Mouse (Mus musculus) hindbrain, embryonic 12.5 days (tissue): ENCODE measurements around the gene Hexim2. TPM values are rescaled to one million over a fixed set of nuclear protein-coding genes. Genes with fewer than 3 reads are reported as not detected.

Source experiments
- ATAC-seq: fragments of 200-750 bp; cut with Nextera tagmentation; 2 replicates; pipeline ENCODE4 v1.8.0; 2017; ENCODE audit warnings: moderate TSS enrichment; ENCODE audit not compliant: low FRiP score
- H3K27ac ChIP-seq: fragments of 300-500 bp; sonication (generic); 2 replicates; pipeline ENCODE4 v1.5.1; 2016; ENCODE audit warnings: mild to moderate bottlenecking
- H3K27me3 ChIP-seq: fragments of 300-500 bp; sonication (generic); 2 replicates; pipeline ENCODE4 v1.6.1; 2016; ENCODE audit warnings: mild to moderate bottlenecking
- H3K36me3 ChIP-seq: fragments of 300-500 bp; sonication (generic); 2 replicates; pipeline ENCODE4 v1.6.1; 2016; ENCODE audit warnings: mild to moderate bottlenecking
- H3K4me1 ChIP-seq: fragments of 300-500 bp; sonication (generic); 2 replicates; pipeline ENCODE4 v1.6.1; 2016
- H3K4me2 ChIP-seq: fragments of 300-500 bp; sonication (generic); replicated peaks from 2 replicates; pipeline ENCODE4 v1.6.1; 2016; ENCODE audit warnings: mild to moderate bottlenecking
- H3K4me3 ChIP-seq: fragments of 300-500 bp; sonication (generic); 2 replicates; pipeline ENCODE4 v1.5.1; 2016; ENCODE audit warnings: mild to moderate bottlenecking
- H3K9ac ChIP-seq: fragments of 300-500 bp; sonication (generic); 2 replicates; pipeline ENCODE4 v1.6.1; 2016; ENCODE audit warnings: mild to moderate bottlenecking, moderate library complexity
- H3K9me3 ChIP-seq: fragments of 300-500 bp; sonication (generic); replicated peaks from 2 replicates; pipeline ENCODE4 v1.6.1; 2016; ENCODE audit warnings: mild to moderate bottlenecking
- WGBS: fragments of 180-500 bp; shearing (Covaris S2); methylation state at CpG from one replicate; pipeline ENCODE4 v1.1.7; 2016; 5-methylcytosine and 5-hydroxymethylcytosine counted together
- polyA plus RNA-seq: library from polyadenylated mRNA; unstranded; fragments of >200 nt; fragmentation: Nextera tagmentation; extraction: Ambion mirVana; gene quantifications from 2 replicates; pipeline ENCODE4 v1.2.1, GENCODE M21; 2016

Gene Hexim2
- 12.0 and 12.9 TPM in 2 replicates for polyA plus RNA-seq

DNA sequence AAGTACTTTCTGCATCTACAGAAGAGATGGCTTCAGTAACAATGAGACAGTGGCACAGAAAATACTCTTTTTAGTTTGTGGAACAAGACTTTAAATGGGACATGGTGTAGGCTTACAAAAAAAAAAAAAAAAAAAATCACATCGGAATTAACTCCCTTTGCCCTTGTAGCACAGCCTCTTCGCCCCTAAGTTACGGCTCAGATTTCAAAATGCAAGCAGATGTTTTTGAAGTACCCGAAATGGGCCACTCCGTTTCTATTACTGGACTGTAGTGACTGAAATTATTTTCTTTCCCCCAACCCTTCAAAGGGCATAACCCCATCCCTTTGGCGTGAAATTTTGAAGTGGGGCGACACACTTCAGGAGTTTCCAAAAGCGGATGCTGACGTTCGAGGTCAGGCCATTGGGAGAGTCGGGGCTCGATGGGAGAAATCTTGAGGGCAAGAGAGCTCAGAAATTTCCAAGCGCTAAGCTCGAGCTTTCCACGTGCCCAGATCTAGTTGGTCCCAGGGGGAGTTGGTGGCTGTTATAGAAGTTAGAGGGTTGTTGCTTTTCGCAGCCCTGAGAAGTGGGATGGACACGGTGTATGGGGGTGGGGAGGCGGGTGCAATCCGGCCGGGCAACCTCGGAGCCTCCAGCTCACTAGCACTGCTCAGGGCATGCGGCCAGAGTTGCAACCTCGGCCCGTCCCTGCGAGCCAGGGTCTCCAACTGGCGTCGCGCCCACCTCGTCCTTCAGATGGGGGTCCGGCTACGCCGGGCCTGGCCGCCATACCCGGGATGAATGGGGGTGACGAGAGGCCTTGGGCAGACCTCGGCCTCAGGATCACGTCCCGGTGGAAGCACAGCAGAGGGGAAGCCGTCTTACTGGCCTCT lies at the start of gene Hexim2:
TSS of gene Hexim2 (plus strand) at position 729 of the 875 bp plus-strand sequence.
- Histone ChIP-seq H3K4me1 (peaks cover 38% of the 10 kb centered on the region), H3K27me3 (no peaks in the 10 kb centered on the region), H3K9me3 (no peaks in the 10 kb centered on the region), H3K4me2 (peak within 1 kb of the TSS; percentile 63), H3K27ac (peak within 1 kb of the TSS; percentile 97), H3K4me3 (peak within 1 kb of the TSS; percentile 86), H3K9ac (peak within 1 kb of the TSS; percentile 99), H3K36me3 (no peaks in the 10 kb centered on the region)
- ATAC-seq = peak; percentile 58
- under 1% methylated on average over 39 of the region's 39 CpGs for WGBS

DNA sequence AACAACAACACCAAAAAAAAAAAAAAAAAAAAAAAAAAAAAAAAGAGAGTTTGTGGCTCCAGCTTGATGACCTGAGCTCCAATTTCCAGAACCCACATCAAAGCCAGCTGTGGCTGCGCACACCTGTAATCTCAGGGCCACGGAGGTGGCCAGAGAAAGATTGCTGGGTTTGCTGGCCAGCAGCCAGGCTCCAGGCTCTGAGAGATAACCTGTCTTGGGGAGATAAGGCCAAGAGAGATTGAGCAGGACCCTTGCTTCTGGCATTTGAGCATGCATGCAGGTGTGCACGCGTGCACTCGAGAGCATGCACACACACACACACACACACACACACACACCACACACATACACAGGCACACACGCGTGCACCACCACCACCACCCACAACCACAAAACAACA lies 38.9 kb upstream of the Hexim2 start:
- Histone ChIP-seq H3K4me2 (no peak overlapping the region), H3K9ac (no peak overlapping the region), H3K27me3 (peaks cover 22% of the 10 kb centered on the region), H3K4me3 (no peak overlapping the region), H3K36me3 (no peaks in the 10 kb centered on the region), H3K4me1 (no peaks in the 10 kb centered on the region), H3K9me3 (no peaks in the 10 kb centered on the region), H3K27ac (no peak overlapping the region)
- WGBS = 96% methylated on average over 7 of the region's 7 CpGs
- ATAC-seq = no peak

DNA sequence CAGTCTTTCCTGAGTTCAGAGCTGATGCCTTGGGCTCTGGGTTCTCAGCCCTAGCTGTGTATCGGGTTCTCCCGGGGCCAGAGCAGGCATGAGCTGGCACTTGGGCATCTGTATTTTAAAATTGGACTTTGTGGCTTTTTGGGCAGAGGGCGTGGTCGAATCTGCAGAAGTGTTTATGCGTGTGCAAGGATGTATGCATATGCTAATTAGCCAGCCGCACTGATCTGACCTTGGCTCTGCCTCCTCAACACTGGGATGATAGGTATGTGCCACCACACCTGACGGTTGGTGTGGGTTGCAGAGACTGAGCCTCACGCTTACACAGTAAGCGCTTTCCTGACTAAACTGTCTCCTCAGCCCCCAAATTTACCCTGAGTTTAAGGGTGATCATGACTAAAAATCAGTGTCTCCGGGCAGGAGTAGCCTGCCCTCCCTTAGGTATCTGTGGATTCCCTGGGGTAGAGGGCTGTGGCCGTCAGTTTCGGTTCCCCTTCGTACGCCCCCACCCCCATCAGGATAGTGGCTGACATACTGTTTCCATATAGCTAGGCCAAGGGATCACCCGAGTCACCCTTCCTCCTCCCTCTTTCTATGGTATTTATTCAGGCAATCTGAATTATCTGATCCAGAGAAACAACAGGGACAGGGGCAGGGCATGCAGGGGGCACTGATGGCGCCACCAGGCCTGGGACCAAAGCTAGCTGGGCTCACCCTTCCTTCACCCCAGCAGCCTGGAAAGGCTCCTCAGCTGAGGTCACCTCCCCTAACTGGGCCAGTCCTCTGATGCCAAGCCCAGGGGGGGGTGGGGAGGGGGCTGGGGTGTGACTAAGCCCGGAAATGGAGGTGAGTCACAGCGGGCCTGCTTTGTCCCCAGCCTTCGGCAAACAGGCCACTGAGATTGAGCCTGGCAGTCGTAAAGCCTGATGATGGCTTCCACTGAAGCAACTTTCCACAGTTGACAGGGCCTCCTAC lies 38.1 kb upstream of the Hexim2 start:
- Histone ChIP-seq H3K9ac (no peak overlapping the region), H3K27me3 (peaks cover 30% of the 10 kb centered on the region), H3K27ac (no peak overlapping the region), H3K4me1 (no peaks in the 10 kb centered on the region), H3K4me3 (no peak overlapping the region), H3K36me3 (no peaks in the 10 kb centered on the region), H3K4me2 (no peak overlapping the region), H3K9me3 (no peaks in the 10 kb centered on the region)
- ATAC-seq = no peak
- WGBS = 70% methylated on average over 20 of the region's 20 CpGs

DNA sequence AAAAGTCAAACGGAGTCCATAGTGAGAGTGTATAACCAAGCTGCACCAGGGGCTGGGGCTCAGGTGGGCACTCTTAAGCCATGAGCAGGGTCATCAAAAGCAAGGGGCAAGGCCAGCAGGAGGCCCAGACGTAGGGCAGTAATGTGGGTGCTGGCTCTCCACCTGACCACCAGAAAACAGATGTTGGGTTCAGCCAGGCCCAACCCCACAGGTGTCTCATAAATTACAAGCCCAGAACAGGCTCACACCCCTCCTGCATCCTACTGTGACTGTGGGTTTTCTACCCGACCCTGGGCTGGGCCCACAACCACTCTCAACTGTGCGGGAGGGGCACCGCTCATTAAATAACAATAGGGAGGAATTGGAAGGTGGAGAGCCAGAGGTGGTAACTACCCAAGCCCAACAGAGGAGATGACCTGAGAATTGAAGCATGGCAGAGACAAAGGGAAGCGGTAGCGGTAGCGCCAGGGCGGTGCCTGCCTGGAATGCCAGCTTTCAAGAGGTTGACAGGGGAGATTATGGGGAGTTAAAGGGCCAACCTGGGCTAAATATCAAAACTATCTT lies 37.0 kb upstream of the Hexim2 start:
- Histone ChIP-seq H3K4me1 (no peaks in the 10 kb centered on the region), H3K36me3 (no peaks in the 10 kb centered on the region), H3K4me2 (no peak overlapping the region), H3K27me3 (peaks cover 40% of the 10 kb centered on the region), H3K27ac (no peak overlapping the region), H3K9me3 (no peaks in the 10 kb centered on the region), H3K4me3 (no peak overlapping the region), H3K9ac (no peak overlapping the region)
- ATAC-seq = no peak
- WGBS = 52% methylated on average over 9 of the region's 9 CpGs

DNA sequence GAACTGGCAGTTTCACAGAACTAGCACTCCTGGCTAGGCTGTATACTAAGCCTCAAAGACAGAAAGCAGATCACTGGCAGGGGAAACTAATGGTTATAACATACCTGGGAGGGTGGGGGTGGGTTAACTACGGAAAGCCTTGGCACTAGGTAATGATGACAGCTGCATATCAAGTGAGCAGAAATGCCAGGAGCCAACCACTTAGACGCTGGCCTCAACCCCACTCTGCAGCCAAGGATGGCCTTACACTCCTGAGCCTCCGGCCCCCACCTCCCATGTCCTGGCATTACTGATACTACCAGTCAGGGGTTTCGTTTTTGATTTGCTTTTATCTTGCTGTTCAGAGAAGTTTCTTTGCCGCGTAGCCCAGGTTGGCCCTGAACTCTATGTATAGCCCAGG lies 36.4 kb upstream of the Hexim2 start:
- H3K4me2 ChIP-seq = no peak overlapping the region
- 92% methylated on average over 6 of the region's 6 CpGs for WGBS
- peaks cover under 1% of the 10 kb centered on the region; the same call in 1 of the 2 replicates for H3K4me1 ChIP-seq
- H3K27me3 ChIP-seq = peaks cover 47% of the 10 kb centered on the region
- H3K9me3 ChIP-seq = no peaks in the 10 kb centered on the region
- no peak overlapping the region for H3K4me3 ChIP-seq
- H3K9ac ChIP-seq = no peak overlapping the region
- ATAC-seq = no peak
- H3K36me3 ChIP-seq = no peaks in the 10 kb centered on the region
- no peak overlapping the region for H3K27ac ChIP-seq

DNA sequence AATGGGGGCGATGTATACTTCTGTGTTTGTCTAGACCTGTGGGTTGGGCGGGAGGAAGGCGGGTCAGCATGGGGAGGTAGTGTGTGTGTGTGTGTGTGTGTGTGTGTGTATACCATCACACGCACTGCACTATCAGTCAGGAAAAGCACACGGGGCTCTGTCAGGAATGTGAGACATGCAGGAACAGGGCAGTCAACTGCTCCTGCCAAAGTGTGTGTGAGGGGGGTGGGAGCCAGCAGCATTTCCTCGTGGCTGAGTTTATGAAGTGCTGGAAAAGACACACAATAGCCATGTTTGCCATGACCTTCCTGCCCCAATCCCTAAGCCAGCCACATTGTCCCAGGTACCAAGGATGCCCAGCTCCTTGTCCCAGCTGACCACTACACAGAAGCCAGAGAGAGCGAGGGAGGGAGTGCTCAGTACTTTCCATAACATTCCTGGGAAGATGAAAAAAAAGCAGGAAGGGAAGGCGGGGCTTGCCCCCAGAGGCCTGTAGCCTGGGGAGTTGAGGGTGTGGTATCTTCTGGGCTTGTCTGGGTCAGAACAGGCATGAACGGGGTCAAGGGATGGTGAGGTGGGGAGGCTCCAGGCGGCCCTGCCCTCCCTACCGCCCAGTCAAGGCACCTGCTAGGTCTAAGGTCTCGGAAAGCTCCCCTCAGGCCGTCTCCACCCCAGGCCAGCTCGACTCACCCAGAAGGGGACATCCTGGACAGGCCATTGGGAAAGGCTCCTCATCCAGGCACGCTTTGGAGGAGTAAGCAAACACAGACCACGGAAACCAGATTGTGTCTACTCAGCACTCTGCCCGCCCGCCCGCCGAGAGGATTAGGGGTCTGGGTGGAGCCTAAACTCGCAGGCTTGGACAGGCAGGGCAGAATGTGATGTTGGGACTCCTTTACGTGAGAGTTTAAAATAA lies 35.0 kb upstream of the Hexim2 start:
- H3K9ac ChIP-seq = 0 out of 2 replicates have a peak overlapping the region, but pooled peaks have one; percentile 8
- 29% methylated on average over 22 of the region's 22 CpGs for WGBS
- H3K4me3 ChIP-seq = no peak overlapping the region
- H3K36me3 ChIP-seq = no peaks in the 10 kb centered on the region
- H3K27ac ChIP-seq = no peak overlapping the region
- H3K27me3 ChIP-seq = peaks cover 59% of the 10 kb centered on the region
- no peaks in the 10 kb centered on the region for H3K9me3 ChIP-seq
- peaks cover 15% of the 10 kb centered on the region for H3K4me1 ChIP-seq
- no peak overlapping the region for H3K4me2 ChIP-seq
- ATAC-seq = no peak

DNA sequence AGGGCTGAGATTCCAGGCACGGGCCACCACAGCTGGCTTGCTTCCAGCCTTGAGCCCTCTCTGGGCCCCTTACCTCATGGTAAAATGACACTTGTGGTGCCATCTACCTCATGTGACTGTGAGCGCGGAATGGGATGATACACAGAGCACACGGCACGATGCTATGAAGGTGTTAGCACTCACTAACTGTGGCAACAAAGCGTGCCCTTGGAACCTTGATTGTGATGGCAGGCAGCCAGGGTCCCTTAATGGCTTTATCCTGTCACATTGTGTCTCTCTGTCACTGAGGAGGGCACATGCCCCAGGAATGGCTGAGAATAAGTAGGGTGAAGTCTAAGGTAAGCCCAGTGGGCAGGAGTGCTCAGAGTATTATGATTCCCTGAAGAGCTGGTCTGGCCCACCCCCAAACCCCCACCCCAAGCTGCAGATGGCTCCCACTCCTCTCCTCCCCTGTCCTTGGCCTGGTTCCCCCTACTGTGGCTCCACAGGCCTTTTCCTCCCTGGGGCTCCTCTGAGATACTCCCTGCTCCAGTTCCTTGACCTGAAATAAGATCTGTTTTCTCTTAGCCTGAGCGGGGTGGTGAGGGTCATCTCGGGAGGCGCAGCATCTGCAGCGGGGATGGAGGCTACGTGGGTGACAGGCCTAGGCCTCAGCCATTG lies 33.6 kb upstream of the Hexim2 start:
- no peak for ATAC-seq
- H3K4me2 ChIP-seq = no peak overlapping the region
- no peak overlapping the region for H3K4me3 ChIP-seq
- H3K27ac ChIP-seq = no peak overlapping the region
- peaks cover 24% of the 10 kb centered on the region for H3K4me1 ChIP-seq
- WGBS = 65% methylated on average over 11 of the region's 11 CpGs
- H3K27me3 ChIP-seq = peaks cover 67% of the 10 kb centered on the region
- H3K36me3 ChIP-seq = no peaks in the 10 kb centered on the region
- no peaks in the 10 kb centered on the region for H3K9me3 ChIP-seq
- H3K9ac ChIP-seq = no peak overlapping the region

DNA sequence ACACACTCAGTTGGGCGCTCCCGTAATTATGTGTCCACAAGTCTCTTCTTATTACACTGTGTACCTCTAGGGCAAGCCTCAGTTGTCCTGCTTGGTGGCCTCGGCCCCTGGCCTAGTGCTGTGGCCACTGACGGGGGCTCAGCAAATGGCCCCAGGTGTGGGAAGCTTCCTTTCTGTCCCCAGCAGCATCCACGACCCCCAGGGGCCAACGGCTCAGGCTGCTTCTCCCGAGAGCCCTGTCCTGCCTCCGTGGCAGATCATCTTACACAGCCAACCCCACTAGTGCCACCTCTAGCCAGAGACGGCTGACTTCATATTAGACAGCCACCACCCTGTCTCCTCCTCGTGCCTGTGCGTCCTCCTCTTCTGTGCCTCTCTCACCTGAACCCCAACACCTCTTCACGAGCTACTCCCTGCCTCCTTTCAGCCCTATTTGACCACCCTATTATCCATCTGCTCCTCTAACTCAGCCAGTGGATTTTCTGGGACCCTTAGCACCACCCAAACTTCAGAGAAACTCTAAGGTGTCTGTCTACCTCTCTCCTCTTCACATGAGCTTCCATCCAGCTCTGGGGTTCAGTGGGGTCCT lies 32.8 kb upstream of the Hexim2 start:
- no peaks in the 10 kb centered on the region for H3K9me3 ChIP-seq
- no peaks in the 10 kb centered on the region for H3K36me3 ChIP-seq
- H3K4me3 ChIP-seq = no peak overlapping the region
- no peak overlapping the region for H3K9ac ChIP-seq
- peaks cover 24% of the 10 kb centered on the region for H3K4me1 ChIP-seq
- no peak for ATAC-seq
- no peak overlapping the region for H3K4me2 ChIP-seq
- peaks cover 72% of the 10 kb centered on the region for H3K27me3 ChIP-seq
- H3K27ac ChIP-seq = no peak overlapping the region
- 56% methylated on average over 12 of the region's 12 CpGs for WGBS

DNA sequence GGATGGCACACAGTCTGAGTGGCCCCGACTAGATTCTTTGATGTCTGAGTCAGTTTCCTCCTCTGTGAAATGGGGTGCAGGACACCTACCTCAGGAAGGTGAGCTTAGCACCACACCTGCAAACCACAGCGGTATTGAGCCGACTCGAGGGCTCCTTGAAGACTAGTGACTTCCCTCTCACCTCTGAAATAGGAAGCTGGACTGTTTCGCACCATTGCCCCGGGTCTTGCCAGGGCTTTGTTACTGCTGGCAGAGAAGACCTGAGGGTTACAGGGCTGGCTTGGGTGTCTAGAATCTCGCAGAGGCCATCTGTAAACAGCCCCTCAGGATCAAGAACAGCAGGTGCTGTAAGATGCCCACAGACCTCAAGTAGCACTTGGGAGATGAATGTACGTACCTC lies 31.9 kb upstream of the Hexim2 start:
- Histone ChIP-seq H3K36me3 (no peaks in the 10 kb centered on the region), H3K4me1 (peaks cover 24% of the 10 kb centered on the region), H3K9ac (no peak overlapping the region), H3K4me2 (no peak overlapping the region), H3K4me3 (no peak overlapping the region), H3K9me3 (no peaks in the 10 kb centered on the region), H3K27ac (no peak overlapping the region), H3K27me3 (peaks cover 73% of the 10 kb centered on the region)
- ATAC-seq = no peak
- WGBS = 71% methylated on average over 8 of the region's 8 CpGs

DNA sequence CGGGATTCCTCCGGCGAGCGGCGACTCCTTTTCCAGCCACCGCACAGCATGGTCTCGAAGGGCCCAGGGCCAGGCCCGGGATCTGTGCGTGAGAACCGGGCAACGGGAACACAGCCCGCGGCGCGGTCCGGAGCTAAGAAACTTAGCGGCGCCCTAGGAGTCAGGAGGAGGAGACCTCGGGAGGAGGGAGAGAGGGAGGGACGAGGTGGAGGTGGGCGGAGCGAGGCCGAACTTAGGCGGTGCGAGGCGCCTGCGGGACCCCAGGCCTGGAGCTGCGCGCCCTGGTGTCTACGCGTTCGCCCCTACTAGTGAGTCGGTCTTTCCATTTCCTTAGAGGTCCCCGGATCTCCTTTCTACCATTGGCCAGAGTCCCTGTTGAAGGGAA lies 30.8 kb upstream of the Hexim2 start, which contains the start of the genes Plcd3 and Acbd4:
TSS of gene Plcd3 (minus strand) at position 178 of the 385 bp plus-strand sequence.
TSS of gene Acbd4 (plus strand) at position 202 of the 385 bp plus-strand sequence.
- Histone ChIP-seq H3K9me3 (no peaks in the 10 kb centered on the region), H3K4me1 (peaks cover 24% of the 10 kb centered on the region), H3K4me2 (peak within 1 kb of the TSS; percentile 75), H3K9ac (peak within 1 kb of the TSS; percentile 57), H3K36me3 (no peaks in the 10 kb centered on the region), H3K27ac (no peak within 1 kb of the TSS), H3K4me3 (peak within 1 kb of the TSS; percentile 40), H3K27me3 (peaks cover 68% of the 10 kb centered on the region)
- ATAC-seq = peak; percentile 30; the same call in 1 of the 2 replicates
- WGBS = under 1% methylated on average over 34 of the region's 34 CpGs
